7 mouse cellular contexts compared by ENCODE assay signal in genomic region chr4:142829711-142830110, GRCm38 (mm10).
"Had no signal": no experiment of that assay in that cellular context is flagged by ENCODE, and none has a peak within 500 bp of the region (broad histone marks: within the 10 kb centered on the region; RNA-seq: fewer than 3 reads in every experiment).

No protein-coding gene starts in this region.

- DNase-seq: kidney, postnatal 14 days; left cerebral cortex, postnatal 4 days; lung, adult 18-20 months; retina, postnatal 1 day; right cerebral cortex, postnatal 14 days; thymus, postnatal 4 days had no signal

- ATAC-seq: midbrain, embryonic 13.5 days had no signal
